Mouse (Mus musculus) midbrain, postnatal 0 days (tissue): Measurements from ENCODE around the gene Fndc3b. TPM values are rescaled to one million over a fixed set of nuclear protein-coding genes. Genes with fewer than 3 reads are reported as not detected.

Experiments used
- ATAC-seq: fragments of 200-750 bp; cut with Nextera tagmentation; 2 replicates; pipeline ENCODE4 v1.8.0; 2017; ENCODE audit warnings: moderate number of reproducible peaks, mild to moderate bottlenecking, moderate TSS enrichment, moderate library complexity; ENCODE audit not compliant: low FRiP score
- DNase-seq: peaks from one replicate; pipeline ENCODE4 v3.0.0-alpha.2; 2015; ENCODE audit warnings: low spot score
- H3K27ac ChIP-seq: fragments of 300-500 bp; sonication (generic); 2 replicates; pipeline ENCODE4 v1.5.1; 2014; ENCODE audit warnings: low read depth, mild to moderate bottlenecking, low read length, mixed read lengths
- H3K27me3 ChIP-seq: fragments of 300-500 bp; sonication (generic); 2 replicates; pipeline ENCODE4 v1.6.1; 2014; ENCODE audit warnings: low read length, control low read depth, mixed read lengths; ENCODE audit not compliant: insufficient read depth
- H3K36me3 ChIP-seq: fragments of 300-500 bp; sonication (generic); 2 replicates; pipeline ENCODE4 v1.6.1; 2014; ENCODE audit warnings: low read length, control low read depth, mixed read lengths; ENCODE audit not compliant: insufficient read depth
- H3K4me1 ChIP-seq: fragments of 300-500 bp; sonication (generic); 2 replicates; pipeline ENCODE4 v1.6.1; 2014; ENCODE audit warnings: mild to moderate bottlenecking, control low read depth, antibody characterized with exemption, low read length, mixed read lengths; ENCODE audit not compliant: insufficient read depth
- H3K4me2 ChIP-seq: fragments of 300-500 bp; sonication (generic); 2 replicates; pipeline ENCODE4 v1.6.1; 2014; ENCODE audit warnings: low read depth, mild to moderate bottlenecking, low read length, mixed read lengths; ENCODE audit not compliant: poor library complexity, severe bottlenecking
- H3K4me3 ChIP-seq: fragments of 300-500 bp; sonication (generic); 2 replicates; pipeline ENCODE4 v1.5.1; 2014; ENCODE audit warnings: low read depth, mild to moderate bottlenecking, low read length, moderate library complexity
- H3K9ac ChIP-seq: fragments of 300-500 bp; sonication (generic); replicated peaks from 2 replicates; pipeline ENCODE4 v1.6.1; 2014; ENCODE audit warnings: mild to moderate bottlenecking, low read length, moderate library complexity, mixed read lengths; ENCODE audit not compliant: poor library complexity, severe bottlenecking
- H3K9me3 ChIP-seq: fragments of 300-500 bp; sonication (generic); 2 replicates; pipeline ENCODE4 v1.6.1; 2016; ENCODE audit warnings: low read length, control low read depth
- CTCF ChIP-seq: IDR thresholded peaks from 2 replicates; pipeline ENCODE4 v1.5.1; 2016; ENCODE audit warnings: antibody characterized with exemption, mild to moderate bottlenecking
- WGBS: fragments of 180-500 bp; shearing (Covaris S2); extraction: QIAGEN DNeasy Blood & Tissue Kit; methylation state at CpG from one replicate; pipeline ENCODE4 v1.1.7; 2014; 5-methylcytosine and 5-hydroxymethylcytosine counted together
- polyA plus RNA-seq: library from polyadenylated mRNA; unstranded; fragments of >200 nt; fragmentation: Nextera tagmentation; extraction: Ambion mirVana; gene quantifications from 2 replicates; pipeline ENCODE4 v1.2.1, GENCODE M21; 2015
- total RNA-seq: library from RNA; depleted of rRNA; stranded (reverse); fragments of >200 nt; gene quantifications from 2 replicates; pipeline ENCODE4 v1.2.3, GENCODE M21; 2014

Fndc3b gene
- total and polyA plus RNA-seq, 2 experiments from 2014 or later, result 7.6 to 13.4 TPM

GRCm38 (mm10) chr3:27553781-27554180 is 157.3 kb downstream of the Fndc3b start:
- TF ChIP-seq CTCF, result no peak
- Histone ChIP-seq H3K9ac (no peak overlapping the region), H3K4me3 (no peak overlapping the region), H3K9me3 (no peaks in the 10 kb centered on the region), H3K36me3 (no peaks in the 10 kb centered on the region; the same call in 1 of the 2 replicates), H3K27ac (no peak overlapping the region), H3K4me1 (no peaks in the 10 kb centered on the region), H3K4me2 (no peak overlapping the region), H3K27me3 (no peaks in the 10 kb centered on the region)
- ATAC-seq (no peak), DNase-seq (no peak)
- WGBS, result 90% methylated on average over 3 of the region's 3 CpGs

- TF ChIP-seq CTCF, result no peak
- H3K27me3 ChIP-seq, result no peaks in the 10 kb centered on the region
- WGBS, result 92% methylated on average over 3 of the region's 3 CpGs
- DNase-seq, result no peak
- no peaks in the 10 kb centered on the region for H3K4me1 ChIP-seq
- no peak for ATAC-seq
- H3K36me3 ChIP-seq, result no peaks in the 10 kb centered on the region; the same call in 1 of the 2 replicates
- H3K27ac ChIP-seq, result no peak overlapping the region
- H3K9ac ChIP-seq, result no peak overlapping the region
- no peak overlapping the region for H3K4me2 ChIP-seq
- H3K9me3 ChIP-seq, result no peaks in the 10 kb centered on the region
- H3K4me3 ChIP-seq, result no peak overlapping the region
Observed at GRCm38 (mm10) chr3:27551005-27551404, 160.1 kb downstream of the Fndc3b start.

- Histone ChIP-seq H3K4me1 (no peaks in the 10 kb centered on the region), H3K4me3 (no peak overlapping the region), H3K4me2 (no peak overlapping the region), H3K27ac (no peak overlapping the region), H3K9ac (no peak overlapping the region), H3K27me3 (no peaks in the 10 kb centered on the region), H3K9me3 (no peaks in the 10 kb centered on the region), H3K36me3 (no peaks in the 10 kb centered on the region; the same call in 1 of the 2 replicates)
- peak; percentile 42 for TF ChIP-seq CTCF
- ATAC-seq, result no peak
- 96% methylated on average over 1 of the region's 1 CpGs for WGBS
- DNase-seq, result no peak
Observed at GRCm38 (mm10) chr3:27550409-27550808, 160.7 kb downstream of the Fndc3b start.

DNA sequence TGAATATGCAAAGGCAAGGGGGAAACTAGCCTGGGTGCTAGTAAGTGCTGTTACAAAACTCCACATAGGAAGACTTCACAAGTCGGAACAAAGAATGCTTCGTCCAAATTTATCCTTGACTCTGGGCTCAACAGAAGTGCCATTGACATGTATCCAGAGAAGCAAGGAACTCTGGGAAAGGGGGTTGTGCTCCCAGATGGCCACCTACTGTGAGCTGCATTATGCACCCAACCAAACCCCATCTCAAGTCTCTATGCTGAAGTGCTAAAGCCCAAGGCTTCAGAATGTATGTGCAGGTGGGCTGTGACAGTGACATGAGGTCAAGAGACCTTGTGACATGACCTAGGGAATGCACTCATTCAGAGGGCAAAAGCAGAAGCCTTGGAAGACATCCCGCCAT is 165.5 kb downstream of the Fndc3b start:
- H3K9ac ChIP-seq, result no peak overlapping the region
- H3K27me3 ChIP-seq, result no peaks in the 10 kb centered on the region
- TF ChIP-seq CTCF, result no peak
- H3K4me2 ChIP-seq, result no peak overlapping the region
- no peak overlapping the region for H3K4me3 ChIP-seq
- peaks cover 2% of the 10 kb centered on the region; the same call in 1 of the 2 replicates for H3K36me3 ChIP-seq
- H3K27ac ChIP-seq, result no peak overlapping the region
- no peaks in the 10 kb centered on the region for H3K4me1 ChIP-seq
- WGBS, result 91% methylated on average over 3 of the region's 3 CpGs
- ATAC-seq (no peak), DNase-seq (no peak)
- no peaks in the 10 kb centered on the region for H3K9me3 ChIP-seq

DNA sequence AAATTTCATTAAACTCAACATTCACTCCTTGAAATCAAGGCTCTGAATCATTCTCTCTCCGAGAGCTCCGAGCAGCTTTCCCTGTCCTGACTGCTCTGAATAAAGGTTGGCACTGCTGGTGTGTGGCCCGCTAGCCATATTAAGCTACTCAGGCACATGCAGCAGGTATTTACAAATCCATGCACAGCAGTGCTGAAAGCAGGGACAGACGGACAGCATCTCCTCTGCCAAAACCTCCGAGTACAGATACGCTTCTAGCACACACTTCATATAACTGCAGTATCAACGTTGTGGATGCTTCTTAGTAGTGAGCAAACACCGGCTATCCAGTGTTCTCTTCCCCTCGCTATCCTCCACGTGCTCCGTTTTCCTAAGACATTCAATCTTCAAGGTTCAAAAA is 167.0 kb downstream of the Fndc3b start:
- Histone ChIP-seq H3K27me3 (no peaks in the 10 kb centered on the region), H3K4me3 (no peak overlapping the region), H3K36me3 (peaks cover 2% of the 10 kb centered on the region; the same call in 1 of the 2 replicates), H3K4me1 (no peaks in the 10 kb centered on the region), H3K27ac (no peak overlapping the region), H3K9ac (no peak overlapping the region), H3K4me2 (no peak overlapping the region), H3K9me3 (no peaks in the 10 kb centered on the region)
- ATAC-seq (no peak), DNase-seq (no peak)
- TF ChIP-seq CTCF, result no peak
- 92% methylated on average over 11 of the region's 11 CpGs for WGBS

DNA sequence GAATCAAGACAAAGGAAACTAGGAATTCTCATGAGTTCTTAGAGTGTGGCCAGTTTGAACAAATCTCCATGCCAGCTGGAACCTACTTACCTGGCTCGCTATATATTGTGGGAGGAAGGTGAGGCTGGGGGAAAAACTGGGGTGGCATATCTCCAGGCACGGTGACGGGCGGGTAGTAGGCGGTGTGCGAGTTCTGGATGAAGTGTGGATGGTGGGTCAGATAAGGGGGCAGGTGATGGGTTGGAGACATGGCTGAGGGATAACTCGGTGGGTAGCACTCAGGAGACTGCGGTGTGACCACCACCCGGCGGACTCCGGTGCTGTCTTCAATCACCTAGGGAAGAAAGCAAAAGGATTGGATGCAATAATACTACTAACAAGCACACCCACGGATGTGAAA is 169.3 kb downstream of the Fndc3b start:
- no peak overlapping the region for H3K9ac ChIP-seq
- H3K27ac ChIP-seq, result no peak overlapping the region
- no peaks in the 10 kb centered on the region for H3K27me3 ChIP-seq
- no peaks in the 10 kb centered on the region for H3K9me3 ChIP-seq
- no peaks in the 10 kb centered on the region for H3K4me1 ChIP-seq
- 94% methylated on average over 12 of the region's 12 CpGs for WGBS
- no peak overlapping the region for H3K4me3 ChIP-seq
- DNase-seq, result no peak
- 0 out of 2 replicates have a peak, but pooled peaks cover 2% of the 10 kb centered on the region for H3K36me3 ChIP-seq
- no peak for TF ChIP-seq CTCF
- no peak for ATAC-seq
- H3K4me2 ChIP-seq, result no peak overlapping the region
